Mouse (Mus musculus) layer of hippocampus, adult 2 months (tissue): Measurements from ENCODE around the gene Blvrb. TPM values are rescaled to one million over a fixed set of nuclear protein-coding genes. Genes with fewer than 3 reads are reported as not detected.

Experiments
- DNase-seq, 2 experiments: peaks; one replicate each; pipeline ENCODE4 v3.0.0; 2022; ENCODE audit warnings: low spot score in 2 of 2
- H3K27ac ChIP-seq: fragments of 200-600 bp; 2 replicates; pipeline ENCODE4 v1.8.1; 2022
- H3K4me3 ChIP-seq: fragments of 200-600 bp; 2 replicates; pipeline ENCODE4 v1.8.1; 2022; ENCODE audit warnings: mild to moderate bottlenecking
- CTCF ChIP-seq: fragments of 200-600 bp; conservative IDR thresholded peaks from 2 replicates; pipeline ENCODE4 v1.8.1; 2022; ENCODE audit warnings: antibody characterized with exemption, mild to moderate bottlenecking, moderate library complexity
- long read RNA-seq, 2 experiments: library from polyadenylated mRNA; stranded (forward); transcript quantifications; one replicate each; pipeline ENCODE4 v2.0.0; 2021; ENCODE audit warnings: borderline mapping rate in 2 of 2
- total RNA-seq, 2 experiments: library from RNA; stranded (reverse); gene quantifications; 2 replicates each; pipeline ENCODE4 v1.2.3; 2021

Blvrb gene
- total RNA-seq, result 10 to 100 TPM; 17.5 to 18.1 TPM
- long read RNA-seq, experiment 1, transcript Blvrb-201 (5 exons, 1,028 nt), result major isoform, 10 of 13 reads
- long read RNA-seq, experiment 1, partial matches to known transcripts, result 1 of 13 reads
- long read RNA-seq, experiment 1, other reads (novel, unspliced or antisense), result 0 of 13 reads
- long read RNA-seq, experiment 2, transcript Blvrb-201 (5 exons, 1,028 nt), result major isoform, 10 of 12 reads
- long read RNA-seq, experiment 2, partial matches to known transcripts, result 2 of 12 reads
- long read RNA-seq, experiment 2, other reads (novel, unspliced or antisense), result 0 of 12 reads

DNA sequence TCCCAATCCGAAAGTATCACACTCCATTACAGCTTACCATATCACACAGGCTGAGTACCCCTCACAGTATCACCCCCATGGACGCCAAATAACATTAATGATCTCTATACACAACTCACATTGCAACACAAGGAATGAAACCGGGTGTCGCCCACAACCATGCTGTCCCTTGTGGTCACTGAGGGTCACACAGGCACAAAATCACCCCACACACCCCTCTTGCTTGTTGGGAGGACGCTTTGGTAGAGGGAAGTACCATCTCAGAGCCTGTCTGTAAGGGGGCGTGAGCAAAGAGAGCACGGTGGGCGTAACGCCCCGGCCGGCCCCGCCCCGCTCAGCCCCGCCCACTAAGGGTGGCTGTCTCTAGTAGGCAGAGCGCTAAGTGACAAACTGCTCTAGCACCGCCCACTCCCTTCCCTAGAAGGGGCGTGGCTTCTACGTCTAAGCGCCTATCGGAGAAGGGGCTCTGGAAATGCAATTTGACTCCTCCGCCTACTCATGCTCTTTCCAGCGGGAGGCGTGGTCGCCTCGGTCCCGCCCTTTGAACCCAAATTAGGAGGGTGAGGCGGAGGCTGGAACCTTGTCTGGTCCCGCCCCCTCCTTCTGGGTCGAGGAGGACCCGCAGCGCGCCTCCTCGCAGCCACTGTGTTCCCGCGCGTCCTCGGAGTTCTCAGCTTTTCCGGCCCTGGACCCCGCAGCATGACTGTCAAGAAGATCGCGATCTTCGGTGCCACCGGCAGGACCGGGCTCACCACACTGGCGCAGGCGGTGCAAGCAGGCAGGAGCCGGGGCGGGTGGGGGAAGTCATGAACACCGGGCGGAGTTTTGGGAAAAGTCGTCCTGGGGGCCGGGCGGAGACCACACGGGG is at the start of gene Blvrb, which contains the start of gene Sptbn4:
Gene Blvrb, plus strand, starts transcription at position 560 of the 868 bp plus-strand sequence.
Gene Sptbn4, minus strand, starts transcription at position 268 of the 868 bp plus-strand sequence.
- peak within 1 kb of the TSS; percentile 91 for H3K27ac ChIP-seq
- DNase-seq, result peak; percentile 95 to 99
- TF ChIP-seq CTCF, result peak; percentile 56
- peak within 1 kb of the TSS; percentile 67 for H3K4me3 ChIP-seq

DNA sequence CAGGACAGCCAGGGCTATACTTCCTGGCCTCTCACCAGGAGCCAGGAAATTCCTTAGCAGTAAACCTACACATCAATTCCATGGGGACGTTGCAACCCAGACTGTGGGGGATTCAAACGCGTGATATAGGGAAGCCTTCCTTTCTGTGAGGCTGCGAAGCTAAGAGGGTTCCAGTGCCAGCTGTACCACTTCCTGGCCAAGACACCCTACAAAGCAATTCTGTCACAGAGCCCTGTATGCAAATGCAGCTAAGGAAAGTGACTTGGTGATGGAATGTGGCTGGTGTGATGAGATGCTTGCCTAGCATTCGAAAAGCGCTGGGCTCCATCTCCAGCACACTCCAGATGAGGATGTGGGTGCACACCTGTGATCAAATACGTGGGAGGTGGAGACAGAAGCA is 47.2 kb upstream of the Blvrb start:
- no peak for DNase-seq
- Histone ChIP-seq H3K27ac (no peak overlapping the region), H3K4me3 (no peak overlapping the region)
- no peak for TF ChIP-seq CTCF

- TF ChIP-seq CTCF, result peak; percentile 86
- H3K4me3 ChIP-seq, result no peak overlapping the region
- peak overlapping the region; percentile 61 for H3K27ac ChIP-seq
- peak; percentile 75 to 77 for DNase-seq
These were observed 45.1 kb upstream of the Blvrb start for GRCm38 (mm10) chr7:27402675-27403074.

DNA sequence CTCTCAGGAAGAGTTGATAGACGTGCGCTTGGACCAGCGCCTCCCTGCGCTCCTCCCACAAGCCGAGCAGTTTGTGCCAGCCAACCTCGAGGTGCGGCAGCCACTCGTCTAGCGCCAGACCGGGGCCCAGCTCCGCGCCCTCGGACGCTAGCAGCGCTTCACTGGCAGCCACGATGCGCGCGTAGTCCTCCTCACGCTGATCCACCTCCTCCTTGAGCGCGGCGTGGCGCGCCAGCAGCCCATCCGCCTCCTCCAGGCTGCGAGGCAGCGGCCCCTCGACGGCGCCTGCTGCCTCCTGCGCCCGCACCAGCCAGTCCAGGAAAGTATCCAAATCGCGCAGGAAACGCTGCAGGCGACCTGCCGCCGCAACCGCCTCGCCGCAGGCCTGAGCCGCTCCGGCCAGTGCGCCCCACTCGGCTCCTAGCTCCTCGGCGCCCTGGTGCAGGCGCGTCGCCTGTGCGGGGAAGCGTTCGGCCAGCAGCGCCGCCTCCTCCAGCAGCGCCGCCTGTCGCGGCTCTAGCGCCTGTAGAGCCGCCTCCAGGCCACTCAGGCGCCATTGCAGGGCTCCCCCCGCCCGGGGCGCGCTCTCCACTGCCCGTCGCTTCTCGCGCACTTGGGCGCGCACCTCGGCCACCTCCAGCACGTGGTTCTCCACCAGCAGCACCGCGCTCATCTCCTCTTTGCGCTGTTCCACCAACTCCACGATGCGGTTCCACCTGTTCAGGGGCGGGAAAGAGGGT is 43.4 kb upstream of the Blvrb start:
- peak overlapping the region; percentile 25; the same call in 1 of the 2 replicates for H3K27ac ChIP-seq
- H3K4me3 ChIP-seq, result no peak overlapping the region
- 0 out of 2 replicates have a peak, but pooled peaks have one; percentile 3 for TF ChIP-seq CTCF
- no peak for DNase-seq

- H3K27ac ChIP-seq, result no peak overlapping the region
- H3K4me3 ChIP-seq, result no peak overlapping the region
- TF ChIP-seq CTCF, result peak; percentile 62
- no peak for DNase-seq
These were observed 41.3 kb upstream of the Blvrb start for GRCm38 (mm10) chr7:27406481-27406880.

- H3K27ac ChIP-seq, result no peak overlapping the region
- DNase-seq, result no peak
- no peak for TF ChIP-seq CTCF
- H3K4me3 ChIP-seq, result no peak overlapping the region
These were observed 40.0 kb upstream of the Blvrb start for GRCm38 (mm10) chr7:27407816-27408215.

- peak overlapping the region; percentile 46; the same call in 1 of the 2 replicates for H3K27ac ChIP-seq
- TF ChIP-seq CTCF, result peak; percentile 86
- peak; percentile 56 to 82 for DNase-seq
- peak overlapping the region; percentile 38 for H3K4me3 ChIP-seq
These were observed 39.2 kb upstream of the Blvrb start for GRCm38 (mm10) chr7:27408379-27409176.

DNA sequence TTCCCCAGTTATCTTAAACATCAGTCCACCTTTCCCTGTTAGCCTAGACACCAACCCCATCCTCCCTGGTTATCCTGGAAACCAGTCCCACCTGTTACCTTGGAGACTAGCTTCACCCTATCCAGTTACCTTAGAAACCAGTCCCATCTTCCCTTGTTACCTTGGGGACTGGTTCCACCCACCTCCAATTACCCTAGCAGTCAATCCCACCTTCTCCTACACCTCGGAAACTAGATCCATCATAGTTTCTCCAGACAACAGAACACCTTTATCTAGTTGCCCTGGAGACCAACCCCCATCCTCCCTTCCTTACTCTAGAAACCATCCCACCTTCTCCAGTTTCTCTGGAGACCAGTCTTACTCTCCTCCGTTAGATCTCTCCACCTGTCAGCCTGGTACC is 30.6 kb upstream of the Blvrb start:
- no peak for DNase-seq
- no peak overlapping the region for H3K27ac ChIP-seq
- no peak for TF ChIP-seq CTCF
- H3K4me3 ChIP-seq, result no peak overlapping the region

GRCm38 (mm10) chr7:27419101-27419500 is 28.7 kb upstream of the Blvrb start:
- H3K4me3 ChIP-seq, result no peak overlapping the region
- peak; percentile 52 for TF ChIP-seq CTCF
- no peak overlapping the region for H3K27ac ChIP-seq
- no peak for DNase-seq

- Histone ChIP-seq H3K4me3 (no peak overlapping the region), H3K27ac (0 out of 2 replicates have a peak overlapping the region, but pooled peaks have one; percentile 8)
- peak in 1 of 2 experiments; percentile 37 for DNase-seq
- no peak for TF ChIP-seq CTCF
These were observed 24.0 kb upstream of the Blvrb start for GRCm38 (mm10) chr7:27423556-27424326.

DNA sequence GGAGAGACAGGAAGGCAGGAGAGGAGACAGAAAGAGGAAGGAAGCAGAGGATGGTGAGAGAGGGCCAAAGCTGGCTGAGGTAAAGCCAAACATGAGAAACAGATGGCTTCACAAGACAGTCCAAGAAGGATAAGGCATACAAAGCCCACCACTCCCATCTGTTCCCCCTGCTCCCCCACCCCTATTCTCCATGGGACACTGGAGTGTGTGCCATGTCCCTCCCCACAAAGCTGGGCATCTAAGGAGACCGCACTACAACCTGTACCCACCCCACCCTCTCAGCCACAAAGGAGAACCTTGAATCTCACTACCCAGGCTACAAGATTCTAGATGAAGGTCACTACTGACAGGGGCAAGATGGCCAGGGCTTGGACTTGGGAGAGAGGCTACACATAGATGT is 20.4 kb upstream of the Blvrb start:
- H3K27ac ChIP-seq, result no peak overlapping the region
- DNase-seq, result no peak
- no peak overlapping the region for H3K4me3 ChIP-seq
- TF ChIP-seq CTCF, result no peak

GRCm38 (mm10) chr7:27428002-27428401 is 19.8 kb upstream of the Blvrb start:
- no peak for TF ChIP-seq CTCF
- DNase-seq, result no peak
- Histone ChIP-seq H3K27ac (no peak overlapping the region), H3K4me3 (no peak overlapping the region)
